Mouse (Mus musculus) kidney, embryonic 15.5 days (tissue): ENCODE measurements at regions not wholly inside any gene's neighbourhood (a gene's known extent, or its start where the extent isn't known, plus 50 kb on each side); places are given as distances from the start of the nearest gene placed in this dataset.
A peak's percentile ranks its signal among the peaks of the same experiment; 100 is the strongest.

Source experiments
- ATAC-seq: fragments of 200-750 bp; cut with Nextera tagmentation; replicated peaks from 2 replicates; pipeline ENCODE4 v1.8.0; 2017; ENCODE audit warnings: moderate TSS enrichment; ENCODE audit not compliant: low FRiP score
- H3K27ac ChIP-seq: fragments of 300-500 bp; sonication (generic); 2 replicates; pipeline ENCODE4 v1.5.1; 2015; ENCODE audit warnings: mild to moderate bottlenecking, inconsistent platforms
- H3K27me3 ChIP-seq: fragments of 300-500 bp; sonication (generic); 2 replicates; pipeline ENCODE4 v1.6.1; 2015; ENCODE audit warnings: inconsistent platforms
- H3K36me3 ChIP-seq: fragments of 300-500 bp; sonication (generic); 2 replicates; pipeline ENCODE4 v1.6.1; 2015; ENCODE audit warnings: inconsistent platforms
- H3K4me1 ChIP-seq: fragments of 300-500 bp; sonication (generic); 2 replicates; pipeline ENCODE4 v1.6.1; 2015; ENCODE audit warnings: inconsistent platforms
- H3K4me2 ChIP-seq: fragments of 300-500 bp; sonication (generic); 2 replicates; pipeline ENCODE4 v1.6.1; 2015; ENCODE audit warnings: moderate library complexity, mild to moderate bottlenecking, inconsistent platforms
- H3K4me3 ChIP-seq: fragments of 300-500 bp; sonication (generic); replicated peaks from 2 replicates; pipeline ENCODE4 v1.5.1; 2015; ENCODE audit warnings: mild to moderate bottlenecking, inconsistent platforms
- H3K9ac ChIP-seq: fragments of 300-500 bp; sonication (generic); 2 replicates; pipeline ENCODE4 v1.6.1; 2015; ENCODE audit warnings: mild to moderate bottlenecking, inconsistent platforms
- H3K9me3 ChIP-seq: fragments of 300-500 bp; sonication (generic); replicated peaks from 2 replicates; pipeline ENCODE4 v1.6.1; 2016; ENCODE audit warnings: inconsistent platforms
- WGBS: fragments of 180-500 bp; shearing (Covaris S2); methylation state at CpG from one replicate; pipeline ENCODE4 v1.1.7; 2015; ENCODE audit warnings: mixed read lengths; 5-methylcytosine and 5-hydroxymethylcytosine counted together

DNA sequence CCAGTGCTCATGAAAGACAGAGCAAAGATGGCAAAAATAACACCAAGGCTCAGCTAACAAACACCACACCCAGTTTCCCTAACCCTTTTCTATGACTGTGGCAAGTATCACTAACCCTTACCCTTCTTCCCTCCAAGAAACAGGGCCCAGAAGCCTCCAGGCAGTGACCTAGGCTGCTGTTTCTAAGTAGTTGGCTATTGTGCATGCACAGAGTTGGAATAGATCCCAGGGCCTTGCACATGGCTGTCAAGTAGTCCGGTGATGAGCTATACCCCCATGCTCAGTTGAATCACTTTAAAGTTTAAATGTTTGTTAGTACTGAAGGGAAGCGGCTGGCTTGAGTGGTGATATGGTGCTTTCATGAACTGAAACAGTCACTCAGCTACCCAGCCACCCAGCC is 53.9 kb upstream of the Arntl start:
- peaks cover 19% of the 10 kb centered on the region for H3K4me1 ChIP-seq
- WGBS: 90% methylated on average over 2 of the region's 2 CpGs
- no peak overlapping the region for H3K4me2 ChIP-seq
- no peak overlapping the region for H3K27ac ChIP-seq
- no peaks in the 10 kb centered on the region for H3K27me3 ChIP-seq
- H3K9ac ChIP-seq: no peak overlapping the region
- no peak overlapping the region for H3K4me3 ChIP-seq
- ATAC-seq: no peak
- no peaks in the 10 kb centered on the region for H3K9me3 ChIP-seq
- no peaks in the 10 kb centered on the region for H3K36me3 ChIP-seq

DNA sequence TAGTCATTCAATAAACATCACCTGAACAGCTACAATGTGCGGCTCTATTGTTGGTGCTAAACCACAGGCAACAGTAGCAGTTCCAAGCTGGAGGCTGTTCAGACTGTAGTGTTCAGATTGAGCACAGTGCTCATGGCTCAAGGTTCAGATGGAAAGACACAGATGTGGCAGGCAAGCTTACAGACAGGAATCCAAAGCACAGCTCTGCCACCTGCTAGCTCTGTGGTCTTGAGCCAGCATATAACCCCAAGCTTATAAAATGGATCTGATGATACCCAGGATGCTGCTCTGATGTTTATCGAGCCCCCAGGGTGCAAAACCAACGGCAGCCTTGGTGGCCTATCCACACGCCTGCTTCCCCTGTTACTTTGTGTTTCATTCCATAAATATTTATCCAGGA is 53.2 kb upstream of the Arntl start:
- Histone ChIP-seq H3K9ac (no peak overlapping the region), H3K27me3 (no peaks in the 10 kb centered on the region), H3K4me3 (no peak overlapping the region), H3K4me2 (no peak overlapping the region), H3K27ac (no peak overlapping the region), H3K9me3 (no peaks in the 10 kb centered on the region), H3K4me1 (peaks cover 19% of the 10 kb centered on the region), H3K36me3 (no peaks in the 10 kb centered on the region)
- 84% methylated on average over 4 of the region's 4 CpGs for WGBS
- no peak for ATAC-seq

DNA sequence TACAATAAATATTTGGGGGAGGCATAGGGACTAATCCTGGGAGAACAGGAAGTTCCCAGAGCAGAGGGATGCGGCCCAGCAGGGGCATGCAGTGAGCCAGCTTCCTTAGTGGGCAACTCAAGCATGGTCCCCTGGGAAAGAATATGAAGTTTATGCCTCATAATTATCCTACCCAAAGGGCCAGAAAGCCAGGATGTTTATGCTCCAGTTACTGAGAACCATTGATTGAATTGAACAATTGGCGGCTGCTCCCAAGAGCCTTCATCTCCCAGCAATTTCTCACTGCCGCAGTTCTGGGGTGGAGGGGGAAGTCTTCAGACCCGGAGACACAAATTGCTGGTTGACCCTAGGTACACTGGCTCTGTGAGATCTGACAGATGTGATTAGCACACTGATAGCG is 50.9 kb upstream of the Arntl start:
- Histone ChIP-seq H3K9me3 (no peaks in the 10 kb centered on the region), H3K4me1 (peaks cover 6% of the 10 kb centered on the region), H3K4me2 (no peak overlapping the region), H3K27me3 (no peaks in the 10 kb centered on the region), H3K4me3 (no peak overlapping the region), H3K36me3 (no peaks in the 10 kb centered on the region), H3K9ac (no peak overlapping the region), H3K27ac (no peak overlapping the region)
- no peak for ATAC-seq
- WGBS: 81% methylated on average over 5 of the region's 5 CpGs

GRCm38 (mm10) chr7:113156861-113157747 is 50.2 kb upstream of the Arntl start:
- Histone ChIP-seq H3K9me3 (no peaks in the 10 kb centered on the region), H3K4me1 (peaks cover 2% of the 10 kb centered on the region; the same call in 1 of the 2 replicates), H3K27ac (0 out of 2 replicates have a peak overlapping the region, but pooled peaks have one; percentile 37), H3K4me3 (no peak overlapping the region), H3K4me2 (no peak overlapping the region), H3K9ac (no peak overlapping the region), H3K36me3 (no peaks in the 10 kb centered on the region), H3K27me3 (no peaks in the 10 kb centered on the region)
- no peak for ATAC-seq
- 79% methylated on average over 12 of the region's 12 CpGs for WGBS
